Mouse (Mus musculus): ENCODE data around the gene Tmem242.

DNA sequence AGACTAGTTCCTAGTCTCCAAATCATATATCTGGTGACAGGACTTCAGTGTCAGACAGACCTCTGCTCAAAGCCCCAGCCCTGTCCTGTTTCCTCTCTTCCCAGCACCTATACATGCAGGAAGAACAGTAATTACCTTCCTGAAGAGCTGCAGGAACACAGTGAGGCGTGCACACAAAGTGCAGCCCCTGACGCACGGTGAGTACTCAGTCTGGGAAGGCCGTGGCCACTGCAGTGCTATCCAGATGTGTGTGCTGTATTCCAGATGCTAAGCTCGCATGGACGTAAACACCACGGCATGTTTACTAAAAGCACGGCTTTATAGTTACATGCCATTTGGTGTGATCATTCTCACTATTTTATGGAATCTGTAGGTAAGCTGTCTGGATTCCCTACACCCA is 27.8 kb downstream of the Tmem242 start:
- no peak for TF ChIP-seq CTCF (IDR thresholded peaks at IDR 0.05; ENCODE audit: low read depth, low read length)
- no peak for TF ChIP-seq POLR2A (IDR thresholded peaks at IDR 0.05; ENCODE audit: extremely low read depth, insufficient read depth, low read length)
